Mouse (Mus musculus): ENCODE data around the gene Tmem120b.

GRCm38 (mm10) chr5:123050918-123051317, 17.3 kb upstream of the Tmem120b start:
- TF ChIP-seq POLR2AphosphoS5 (IDR thresholded peaks at IDR 0.05; ENCODE audit: insufficient replicate concordance, low read depth, low read length), result no peak
- no peak for TF ChIP-seq GATA1 (IDR thresholded peaks at IDR 0.05; ENCODE audit: borderline replicate concordance, low read length)
- TF ChIP-seq CTCF (IDR thresholded peaks at IDR 0.05; ENCODE audit: low read depth, low read length), result no peak
- no peak for TF ChIP-seq TAL1 (conservative IDR thresholded peaks at IDR 0.05; ENCODE audit: low read depth, low read length)

Measured in G1E (cell line).